Mouse (Mus musculus) testis, adult 2 months (tissue): Measurements from ENCODE around the gene Gabrb2.

Experiments used
- CTCF ChIP-seq: fragments of 200-500 bp; IDR thresholded peaks from 2 replicates; pipeline ENCODE4 v1.5.1; 2012; ENCODE audit warnings: low read depth, mild to moderate bottlenecking, inconsistent platforms, low read length, moderate library complexity; ENCODE audit not compliant: control insufficient read depth, insufficient read depth, insufficient replicate concordance
- POLR2A ChIP-seq: fragments of 200-500 bp; IDR thresholded peaks from 2 replicates; pipeline ENCODE4 v1.6.1; 2012; ENCODE audit warnings: low read depth, mild to moderate bottlenecking, inconsistent platforms, low read length, moderate library complexity; ENCODE audit not compliant: control insufficient read depth

DNA sequence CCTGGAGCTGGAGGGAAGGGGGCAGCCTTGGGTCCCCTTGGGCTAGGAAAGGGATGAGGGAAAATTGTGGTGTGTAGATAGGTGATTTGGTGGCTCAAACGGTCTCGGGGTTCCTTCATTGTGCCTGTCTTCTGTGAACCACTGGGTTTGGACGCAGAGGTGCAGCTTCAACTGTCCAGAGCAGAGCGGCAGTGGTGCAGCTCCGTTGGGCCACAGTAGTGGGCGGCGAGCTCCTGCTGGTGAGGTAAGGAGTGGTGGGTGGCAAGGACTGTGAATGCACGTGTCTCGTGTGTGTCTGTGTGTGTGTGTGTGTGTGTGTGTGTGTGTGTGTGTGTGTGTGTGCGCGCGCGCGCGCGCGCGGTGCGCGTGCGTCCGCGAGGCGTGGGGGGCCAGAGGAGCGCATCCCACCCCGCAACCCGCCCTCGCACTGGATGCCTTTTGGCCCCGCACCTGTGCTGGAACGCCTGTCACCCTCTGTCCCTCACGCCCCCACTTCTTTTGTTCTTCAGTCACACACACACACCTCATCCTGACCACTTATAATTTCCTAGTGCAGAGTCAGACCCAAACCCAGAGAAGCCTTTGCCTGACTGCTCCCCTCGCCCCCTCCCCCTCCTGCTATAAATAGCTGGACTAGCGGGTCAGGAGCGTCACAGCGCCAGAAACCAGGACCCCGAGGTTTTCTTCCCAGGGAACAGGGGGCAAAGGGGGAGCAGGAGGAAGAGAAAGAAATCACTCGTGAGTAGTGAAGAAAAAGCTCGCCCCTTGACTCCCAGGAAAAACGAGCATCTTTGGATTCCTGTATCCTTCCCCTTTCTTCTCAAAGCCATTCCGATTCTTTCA, 455 bp downstream of the Gabrb2 start:
- TF ChIP-seq CTCF (no peak), POLR2A (no peak)
